Mouse (Mus musculus) heart, embryonic 13.5 days (tissue): ENCODE measurements around the gene Pde11a. TPM values are rescaled to one million over a fixed set of nuclear protein-coding genes. Genes with fewer than 3 reads are reported as not detected.
A peak's percentile ranks its signal among the peaks of the same experiment; 100 is the strongest.

Source experiments
- ATAC-seq: fragments of 200-750 bp; cut with Nextera tagmentation; 2 replicates; pipeline ENCODE4 v1.8.0; 2017; ENCODE audit warnings: moderate TSS enrichment; ENCODE audit not compliant: insufficient number of reproducible peaks, low FRiP score, low TSS enrichment; ENCODE audit errors: extremely low read depth
- H3K27ac ChIP-seq: fragments of 300-500 bp; sonication (generic); replicated peaks from 2 replicates; pipeline ENCODE4 v1.5.1; 2015; ENCODE audit warnings: moderate library complexity, mild to moderate bottlenecking, inconsistent platforms
- H3K27me3 ChIP-seq: fragments of 300-500 bp; sonication (generic); replicated peaks from 2 replicates; pipeline ENCODE4 v1.6.1; 2015; ENCODE audit warnings: mild to moderate bottlenecking, inconsistent platforms
- H3K36me3 ChIP-seq: fragments of 300-500 bp; sonication (generic); 2 replicates; pipeline ENCODE4 v1.6.1; 2015; ENCODE audit warnings: mild to moderate bottlenecking, inconsistent platforms
- H3K4me1 ChIP-seq: fragments of 300-500 bp; sonication (generic); 2 replicates; pipeline ENCODE4 v1.6.1; 2015; ENCODE audit warnings: inconsistent platforms
- H3K4me2 ChIP-seq: fragments of 300-500 bp; sonication (generic); 2 replicates; pipeline ENCODE4 v1.6.1; 2015; ENCODE audit warnings: inconsistent platforms, mild to moderate bottlenecking, moderate library complexity
- H3K4me3 ChIP-seq: fragments of 300-500 bp; sonication (generic); 2 replicates; pipeline ENCODE4 v1.5.1; 2015; ENCODE audit warnings: moderate library complexity, mild to moderate bottlenecking, inconsistent platforms
- H3K9ac ChIP-seq: fragments of 300-500 bp; sonication (generic); 2 replicates; pipeline ENCODE4 v1.6.1; 2015; ENCODE audit warnings: inconsistent platforms, mild to moderate bottlenecking, moderate library complexity
- H3K9me3 ChIP-seq: fragments of 300-500 bp; sonication (generic); 2 replicates; pipeline ENCODE4 v1.6.1; 2016; ENCODE audit warnings: inconsistent platforms
- WGBS: fragments of 180-500 bp; shearing (Covaris S2); methylation state at CpG from one replicate; pipeline ENCODE4 v1.1.7; 2015; ENCODE audit warnings: mixed read lengths; 5-methylcytosine and 5-hydroxymethylcytosine counted together
- polyA plus RNA-seq: library from polyadenylated mRNA; unstranded; fragments of >200 nt; fragmentation: Nextera tagmentation; extraction: Ambion mirVana; gene quantifications from 2 replicates; pipeline ENCODE4 v1.2.1, GENCODE M21; 2015

The Pde11a gene
- polyA plus RNA-seq, 1 experiment from 2014 or later = 0.05 TPM

GRCm38 (mm10) chr2:76069238-76069637, 269.3 kb downstream of the Pde11a start:
- no peak overlapping the region for H3K9ac ChIP-seq
- H3K27ac ChIP-seq = peak overlapping the region; percentile 13; the same call in 1 of the 2 replicates
- no peaks in the 10 kb centered on the region for H3K27me3 ChIP-seq
- no peak for ATAC-seq
- H3K4me2 ChIP-seq = peak overlapping the region; percentile 70
- H3K36me3 ChIP-seq = no peaks in the 10 kb centered on the region
- peak overlapping the region; percentile 54 for H3K4me3 ChIP-seq
- WGBS = 51% methylated on average over 13 of the region's 13 CpGs
- peaks cover 35% of the 10 kb centered on the region for H3K4me1 ChIP-seq
- no peaks in the 10 kb centered on the region for H3K9me3 ChIP-seq

GRCm38 (mm10) chr2:76068155-76068554, 270.4 kb downstream of the Pde11a start:
- no peaks in the 10 kb centered on the region for H3K36me3 ChIP-seq
- 82% methylated on average over 10 of the region's 10 CpGs for WGBS

GRCm38 (mm10) chr2:76067144-76067543, 271.4 kb downstream of the Pde11a start:
- no peak overlapping the region for H3K4me3 ChIP-seq
- H3K36me3 ChIP-seq = no peaks in the 10 kb centered on the region
- H3K9ac ChIP-seq = no peak overlapping the region
- no peak for ATAC-seq
- H3K27me3 ChIP-seq = no peaks in the 10 kb centered on the region
- H3K9me3 ChIP-seq = no peaks in the 10 kb centered on the region
- H3K4me1 ChIP-seq = peaks cover 30% of the 10 kb centered on the region
- WGBS = 56% methylated on average over 4 of the region's 4 CpGs
- H3K27ac ChIP-seq = no peak overlapping the region
- H3K4me2 ChIP-seq = no peak overlapping the region

More at GRCm38 (mm10) chr2:76068155-76068554, 270.4 kb downstream of the Pde11a start:
- Histone ChIP-seq H3K27ac (no peak overlapping the region), H3K4me1 (peaks cover 30% of the 10 kb centered on the region), H3K4me3 (no peak overlapping the region), H3K4me2 (no peak overlapping the region), H3K27me3 (no peaks in the 10 kb centered on the region), H3K9me3 (no peaks in the 10 kb centered on the region), H3K9ac (no peak overlapping the region)
- ATAC-seq = no peak

GRCm38 (mm10) chr2:76065292-76065691, 273.3 kb downstream of the Pde11a start:
- H3K27me3 ChIP-seq = no peaks in the 10 kb centered on the region
- WGBS = 26% methylated on average over 7 of the region's 7 CpGs
- H3K36me3 ChIP-seq = no peaks in the 10 kb centered on the region
- peaks cover 27% of the 10 kb centered on the region for H3K4me1 ChIP-seq
- no peak overlapping the region for H3K4me3 ChIP-seq
- H3K9me3 ChIP-seq = no peaks in the 10 kb centered on the region
- no peak overlapping the region; the same call in 1 of the 2 replicates for H3K27ac ChIP-seq
- peak overlapping the region; percentile 32 for H3K4me2 ChIP-seq
- no peak for ATAC-seq
- peak overlapping the region; percentile 29; the same call in 1 of the 2 replicates for H3K9ac ChIP-seq

GRCm38 (mm10) chr2:76064078-76064477, 274.5 kb downstream of the Pde11a start:
- no peaks in the 10 kb centered on the region for H3K9me3 ChIP-seq
- H3K9ac ChIP-seq = no peak overlapping the region
- H3K27ac ChIP-seq = no peak overlapping the region
- peaks cover 16% of the 10 kb centered on the region for H3K4me1 ChIP-seq
- H3K36me3 ChIP-seq = no peaks in the 10 kb centered on the region
- no peak overlapping the region for H3K4me3 ChIP-seq
- ATAC-seq = no peak
- WGBS = 71% methylated on average over 5 of the region's 5 CpGs
- no peak overlapping the region for H3K4me2 ChIP-seq
- no peaks in the 10 kb centered on the region for H3K27me3 ChIP-seq

GRCm38 (mm10) chr2:76060207-76060606, 278.4 kb downstream of the Pde11a start:
- Histone ChIP-seq H3K36me3 (no peaks in the 10 kb centered on the region), H3K9me3 (no peaks in the 10 kb centered on the region), H3K9ac (no peak overlapping the region), H3K4me3 (no peak overlapping the region), H3K4me1 (peaks cover 10% of the 10 kb centered on the region), H3K4me2 (no peak overlapping the region), H3K27me3 (no peaks in the 10 kb centered on the region), H3K27ac (no peak overlapping the region)
- ATAC-seq = no peak
- 79% methylated on average over 3 of the region's 3 CpGs for WGBS

- H3K9me3 ChIP-seq = no peaks in the 10 kb centered on the region
- H3K36me3 ChIP-seq = no peaks in the 10 kb centered on the region
- H3K4me3 ChIP-seq = no peak overlapping the region
- no peak overlapping the region for H3K9ac ChIP-seq
- no peak overlapping the region for H3K4me2 ChIP-seq
- peaks cover 7% of the 10 kb centered on the region; the same call in 1 of the 2 replicates for H3K4me1 ChIP-seq
- no peak for ATAC-seq
- no peaks in the 10 kb centered on the region for H3K27me3 ChIP-seq
- no peak overlapping the region for H3K27ac ChIP-seq
- whole genome bisulfite sequencing = 79% methylated on average over 10 of the region's 10 CpGs
These were observed 279.0 kb downstream of the Pde11a start for GRCm38 (mm10) chr2:76059595-76059994.

- Histone ChIP-seq H3K27me3 (no peaks in the 10 kb centered on the region), H3K4me2 (no peak overlapping the region), H3K4me1 (0 out of 2 replicates have a peak, but pooled peaks cover 4% of the 10 kb centered on the region), H3K9ac (no peak overlapping the region), H3K4me3 (no peak overlapping the region), H3K9me3 (no peaks in the 10 kb centered on the region), H3K27ac (no peak overlapping the region), H3K36me3 (no peaks in the 10 kb centered on the region)
- 70% methylated on average over 13 of the region's 13 CpGs for WGBS
- no peak for ATAC-seq
These were observed 279.7 kb downstream of the Pde11a start for GRCm38 (mm10) chr2:76058661-76059467.

GRCm38 (mm10) chr2:76057555-76057954, 281.0 kb downstream of the Pde11a start:
- Histone ChIP-seq H3K27ac (no peak overlapping the region), H3K4me3 (no peak overlapping the region), H3K36me3 (no peaks in the 10 kb centered on the region), H3K4me2 (no peak overlapping the region), H3K9me3 (no peaks in the 10 kb centered on the region), H3K4me1 (0 out of 2 replicates have a peak, but pooled peaks cover 4% of the 10 kb centered on the region), H3K9ac (no peak overlapping the region), H3K27me3 (no peaks in the 10 kb centered on the region)
- no peak for ATAC-seq
- WGBS = 77% methylated on average over 7 of the region's 7 CpGs

GRCm38 (mm10) chr2:76053748-76054331, 284.7 kb downstream of the Pde11a start:
- no peak for ATAC-seq
- Histone ChIP-seq H3K4me1 (0 out of 2 replicates have a peak, but pooled peaks cover 7% of the 10 kb centered on the region), H3K27me3 (no peaks in the 10 kb centered on the region), H3K27ac (no peak overlapping the region), H3K36me3 (no peaks in the 10 kb centered on the region), H3K9ac (no peak overlapping the region), H3K4me3 (no peak overlapping the region), H3K9me3 (no peaks in the 10 kb centered on the region), H3K4me2 (no peak overlapping the region)
- 87% methylated on average over 14 of the region's 14 CpGs for WGBS

- WGBS = 55% methylated on average over 1 of the region's 1 CpGs
- H3K9me3 ChIP-seq = no peaks in the 10 kb centered on the region
- no peak overlapping the region for H3K9ac ChIP-seq
- no peak overlapping the region for H3K4me2 ChIP-seq
- 0 out of 2 replicates have a peak, but pooled peaks cover 6% of the 10 kb centered on the region for H3K4me1 ChIP-seq
- no peak overlapping the region for H3K4me3 ChIP-seq
- H3K27me3 ChIP-seq = no peaks in the 10 kb centered on the region
- no peak for ATAC-seq
- H3K27ac ChIP-seq = no peak overlapping the region
- H3K36me3 ChIP-seq = no peaks in the 10 kb centered on the region
These were observed 285.6 kb downstream of the Pde11a start for GRCm38 (mm10) chr2:76052897-76053505.
